Mouse (Mus musculus): ENCODE measurements around the gene Tead4.
A peak's percentile ranks its signal among the peaks of the same experiment; 100 is the strongest.
"Not testable (repeated sequence)": the region's sequence is repeated elsewhere in the genome, so short reads cannot be mapped to it uniquely, and the experiment has no call there.

The Tead4 gene

DNA sequence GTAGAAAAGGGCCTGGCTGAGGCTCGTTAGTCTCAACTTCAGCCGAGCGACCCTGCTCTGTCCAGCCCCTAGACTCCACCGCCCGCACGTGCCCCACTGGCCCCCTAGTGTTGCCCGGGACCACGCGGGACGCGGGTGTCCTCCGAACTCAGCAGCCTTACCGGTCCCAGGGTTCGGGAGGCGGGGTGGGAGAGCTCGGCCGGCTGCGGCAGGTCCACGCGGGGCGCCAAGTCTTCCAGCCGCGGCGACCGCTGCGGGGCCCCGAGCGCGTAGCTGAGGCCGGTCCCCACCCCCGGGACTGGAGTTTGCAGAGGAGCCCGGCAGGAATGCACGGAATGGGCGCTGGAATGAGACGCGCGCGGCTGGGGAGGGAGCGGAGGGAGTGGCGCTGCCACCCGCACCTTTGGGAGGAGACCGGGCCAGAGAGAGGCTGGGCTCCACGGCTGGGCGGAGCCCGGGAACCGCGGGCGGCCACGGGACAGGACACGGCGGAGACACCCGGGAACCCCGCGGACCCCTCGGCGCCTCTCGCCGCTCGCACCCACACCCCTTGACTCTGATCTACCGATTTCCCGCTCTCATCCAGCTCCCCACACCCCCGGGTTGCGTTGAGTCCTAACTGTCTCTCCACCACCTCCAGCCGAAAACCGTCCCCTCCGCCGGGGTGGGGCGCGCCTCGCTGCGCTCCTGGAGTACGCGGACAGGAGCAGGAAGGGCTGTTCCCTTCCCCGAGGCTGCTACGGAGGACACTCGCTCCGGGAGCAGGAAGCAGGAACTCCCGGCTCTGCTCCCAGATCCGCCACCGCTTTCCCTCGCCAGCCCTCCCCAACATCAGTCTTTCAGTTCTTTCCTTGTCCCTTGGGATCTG is at the start of gene Tead4:
TSS of gene Tead4 (minus strand) at position 690 of the 868 bp plus-strand sequence.
- DNase-seq: peak; percentile 69

GRCm38 (mm10) chr6:128349711-128350110 is 49.1 kb upstream of the Tead4 start:
- peak; percentile 20 for DNase-seq

- no peak for DNase-seq
Observed at GRCm38 (mm10) chr6:128346782-128347181, 46.2 kb upstream of the Tead4 start.

- no peak for DNase-seq
Observed at GRCm38 (mm10) chr6:128345623-128346022, 45.0 kb upstream of the Tead4 start.

GRCm38 (mm10) chr6:128341956-128342723 is 41.5 kb upstream of the Tead4 start:
- no peak for DNase-seq

- DNase-seq: peak; percentile 29
Observed at GRCm38 (mm10) chr6:128338876-128339275, 38.3 kb upstream of the Tead4 start.

- DNase-seq: no peak
Observed at GRCm38 (mm10) chr6:128337467-128337866, 36.8 kb upstream of the Tead4 start.

- DNase-seq: peak; percentile 86
Observed at GRCm38 (mm10) chr6:128334397-128335124, 33.9 kb upstream of the Tead4 start.

DNA sequence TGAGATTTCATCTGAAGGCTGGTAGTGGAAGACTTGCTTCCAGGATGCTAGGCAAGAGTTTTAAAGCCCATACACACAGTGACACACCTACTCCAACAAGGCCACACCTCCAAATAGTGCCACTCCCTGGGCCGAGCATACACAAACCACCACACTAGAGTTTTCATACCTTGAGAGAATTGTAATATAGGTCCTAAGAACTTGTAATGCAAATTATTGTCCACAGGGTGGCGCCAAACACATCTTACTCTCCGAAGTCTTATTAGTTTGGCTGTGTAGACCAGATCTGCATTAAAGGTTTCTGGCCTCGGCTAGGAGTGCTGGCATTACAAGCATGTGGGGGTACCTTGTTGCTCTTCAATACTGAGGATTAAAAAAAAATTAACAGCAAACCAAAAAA is 17.7 kb upstream of the Tead4 start:
- peak; percentile 77 for DNase-seq

GRCm38 (mm10) chr6:128315597-128315996 is 15.0 kb upstream of the Tead4 start:
- DNase-seq: no peak

DNA sequence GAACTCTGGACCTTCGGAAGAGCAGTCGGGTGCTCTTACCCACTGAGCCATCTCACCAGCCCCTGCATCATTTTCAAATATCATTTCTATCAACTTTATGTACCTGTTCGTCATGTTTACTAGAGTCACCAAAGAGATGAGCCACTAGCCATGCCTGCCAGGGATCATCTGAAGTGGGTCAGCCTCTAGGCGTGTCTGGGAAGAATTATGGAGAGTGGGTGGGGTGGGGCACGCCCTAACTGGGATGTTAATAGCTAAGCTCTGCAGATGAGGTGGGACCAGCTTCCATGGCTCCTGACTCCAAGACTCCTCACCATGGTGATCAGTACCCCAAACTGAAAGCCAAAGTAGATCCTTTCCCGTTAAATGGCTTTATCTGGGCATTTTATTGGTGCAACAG is 14.2 kb upstream of the Tead4 start:
- no peak for DNase-seq

DNA sequence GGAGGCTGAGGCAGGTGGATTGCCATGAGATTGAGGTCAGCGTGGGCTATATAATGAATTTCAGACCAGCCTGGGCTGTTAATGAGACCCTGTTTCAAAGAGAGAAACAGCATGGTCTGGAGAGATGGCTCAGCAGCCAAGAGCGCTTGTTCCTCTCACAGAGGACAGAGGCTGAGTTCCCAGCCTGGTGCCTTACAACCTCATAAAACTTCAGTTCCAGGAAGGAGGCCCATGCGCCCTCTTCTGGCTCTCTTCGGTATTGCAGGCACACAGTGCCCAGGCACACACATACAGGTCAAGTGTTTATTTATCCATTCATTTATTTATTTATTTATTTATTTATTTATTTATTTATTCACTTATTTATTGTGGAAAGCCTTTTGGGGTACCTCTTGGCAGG is 7.7 kb upstream of the Tead4 start:
- DNase-seq: peak; percentile 76

GRCm38 (mm10) chr6:128304801-128305200 is 4.2 kb upstream of the Tead4 start:
- DNase-seq: no peak

- not testable (repeated sequence) for DNase-seq
Observed at GRCm38 (mm10) chr6:128302640-128303039, 2.0 kb upstream of the Tead4 start.

GRCm38 (mm10) chr6:128301891-128302290 is 1.3 kb upstream of the Tead4 start:
- DNase-seq: no peak

GRCm38 (mm10) chr6:128301458-128301857 is 835 bp upstream of the Tead4 start:
- no peak for DNase-seq

DNA sequence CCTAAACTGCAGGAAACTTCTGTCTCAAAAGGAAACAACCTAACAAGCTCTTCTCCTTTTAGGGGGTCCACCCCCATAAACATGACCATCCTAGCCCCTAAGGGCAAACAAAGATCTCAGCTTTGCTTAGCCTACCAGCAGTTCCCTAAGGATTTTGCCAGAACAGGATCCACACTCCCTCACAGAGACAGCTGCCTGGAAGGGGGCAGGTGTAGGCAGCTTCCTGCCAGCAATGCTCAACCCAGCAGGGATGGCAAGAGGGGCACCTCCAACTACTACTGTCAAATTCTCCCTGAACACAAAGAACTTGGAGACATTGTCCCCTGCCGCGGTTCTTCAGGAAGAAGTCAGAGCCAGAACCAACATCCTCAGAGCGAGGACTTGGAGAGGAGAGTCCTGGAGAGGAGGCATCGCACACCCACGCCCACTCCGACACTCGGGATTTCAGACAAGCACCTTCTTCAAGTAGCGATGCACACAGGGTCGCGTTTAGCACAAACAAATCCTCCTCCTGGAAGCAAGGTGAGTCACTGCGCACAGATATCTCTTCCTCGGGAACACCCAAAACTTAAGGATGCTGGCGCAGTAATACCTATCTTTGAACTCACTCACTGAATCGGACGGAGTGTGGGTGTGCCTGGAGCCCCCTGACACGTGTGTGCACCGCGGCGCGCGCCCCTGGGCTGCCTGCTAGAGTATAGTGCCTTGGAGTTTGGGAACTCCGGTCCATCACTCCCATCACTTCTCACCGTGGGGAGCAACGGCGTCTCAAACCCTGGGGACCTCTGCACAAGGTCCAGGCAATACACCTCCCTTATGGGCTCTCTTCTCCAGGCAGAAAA is 1.1 kb downstream of the Tead4 start:
- DNase-seq: peak; percentile 45

DNA sequence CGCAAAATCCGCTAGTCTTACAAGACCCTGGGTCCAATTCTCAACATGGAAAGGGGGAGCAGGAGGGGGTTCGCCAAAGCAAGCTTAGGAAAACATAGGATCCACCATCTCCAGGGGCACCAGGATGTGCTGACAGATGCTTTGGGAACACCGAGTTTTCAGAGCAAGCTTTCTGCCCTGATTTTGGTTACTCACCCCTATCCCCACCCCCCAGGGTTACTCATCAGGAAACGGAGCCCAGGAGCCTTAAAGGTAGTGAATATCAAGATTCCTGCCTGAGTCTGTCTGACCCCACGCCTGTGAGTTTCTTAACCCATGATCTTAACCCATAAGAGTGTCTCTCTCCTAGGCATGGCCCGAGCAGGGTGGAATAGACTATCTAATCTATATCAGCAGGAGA is 2.4 kb downstream of the Tead4 start:
- no peak for DNase-seq

- no peak for DNase-seq
Observed at GRCm38 (mm10) chr6:128296750-128297393, 3.8 kb downstream of the Tead4 start.

DNA sequence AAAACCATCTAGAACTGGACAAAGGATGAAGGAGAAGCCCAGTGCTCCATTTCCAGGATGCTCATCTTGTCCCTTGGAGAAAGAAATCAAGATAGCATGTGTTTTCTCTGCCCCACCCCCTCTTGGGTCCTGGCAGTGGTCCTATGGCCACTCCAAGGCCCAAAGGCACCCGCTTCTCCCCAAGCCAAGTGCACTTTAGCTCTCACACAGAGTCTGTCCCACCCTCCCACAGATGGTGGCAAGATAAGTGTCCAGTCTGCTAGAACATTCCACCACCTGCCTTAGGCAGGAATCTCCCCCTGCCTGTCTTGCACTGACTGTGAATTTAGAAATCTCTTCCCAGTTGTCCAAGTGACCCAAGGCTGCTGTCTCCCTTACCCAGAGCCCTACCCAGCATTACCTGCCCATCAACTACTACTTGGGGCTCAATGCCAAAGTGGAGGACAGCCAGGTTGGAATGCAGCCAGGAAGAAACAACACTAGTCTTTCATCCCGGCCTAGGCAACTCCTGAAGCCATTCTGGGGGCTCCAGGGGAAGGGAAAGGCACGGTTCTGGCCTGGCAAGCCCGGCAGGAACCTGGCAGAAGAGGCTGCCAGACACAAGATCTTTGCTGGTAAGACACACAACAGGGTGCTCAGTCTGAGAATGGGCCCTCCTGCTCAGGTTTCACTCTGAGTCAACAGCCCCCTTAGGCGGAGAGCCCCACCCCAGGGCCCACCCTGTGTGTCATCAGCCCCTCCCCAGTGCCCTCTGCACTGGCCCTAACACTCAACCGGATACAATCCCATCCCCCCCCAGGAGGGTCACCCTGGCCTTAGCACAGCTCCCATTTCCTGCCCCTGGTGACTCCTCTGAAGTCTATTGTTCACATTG is 4.5 kb downstream of the Tead4 start:
- no peak for DNase-seq

- no peak for DNase-seq
Observed at GRCm38 (mm10) chr6:128291284-128291683, 9.3 kb downstream of the Tead4 start.

All from embryo, embryonic 11 days (tissue).